Mouse (Mus musculus) thymus, adult 2 months (tissue): Measurements from ENCODE around the gene Lrrc42.

Source experiments
- CTCF ChIP-seq: fragments of 200-500 bp; IDR thresholded peaks from 2 replicates; pipeline ENCODE4 v1.5.1; 2012; ENCODE audit warnings: mild to moderate bottlenecking, control low read depth, low read length, moderate library complexity, borderline replicate concordance; ENCODE audit not compliant: control insufficient read depth, poor library complexity, insufficient read depth; ENCODE audit errors: extremely low read depth
- POLR2A ChIP-seq: fragments of 200-500 bp; IDR thresholded peaks from 2 replicates; pipeline ENCODE4 v1.6.1; 2012; ENCODE audit warnings: mild to moderate bottlenecking, low read length, control low read depth, moderate library complexity; ENCODE audit not compliant: control insufficient read depth, poor library complexity, insufficient read depth; ENCODE audit errors: extremely low read depth

DNA sequence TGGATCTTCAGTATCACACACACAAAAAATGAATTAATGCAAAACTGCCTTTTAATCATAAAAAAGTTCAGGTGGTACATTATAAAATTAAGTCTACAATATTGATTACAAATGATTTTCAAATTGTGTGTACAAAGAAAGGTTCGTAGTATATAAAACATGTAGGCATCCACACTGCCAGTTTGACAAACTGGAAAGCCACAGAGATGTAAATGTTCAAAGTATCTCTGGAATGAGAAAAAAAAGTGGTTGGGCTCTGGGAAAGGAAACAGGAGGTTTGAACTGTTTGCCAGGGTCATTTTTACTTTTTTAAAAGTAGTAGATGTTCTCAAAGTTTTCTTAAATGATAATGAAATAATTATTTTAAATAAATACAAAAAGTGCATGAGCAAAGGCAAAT lies 7.3 kb downstream of the Lrrc42 start:
- TF ChIP-seq POLR2A (no peak), CTCF (no peak)
